Mouse (Mus musculus) urinary bladder, postnatal 14 days (tissue): ENCODE measurements at regions not wholly inside any gene's neighbourhood (a gene's known extent, or its start where the extent isn't known, plus 50 kb on each side); places are given as distances from the start of the nearest gene placed in this dataset.

Experiments
- DNase-seq: peaks from one replicate; pipeline ENCODE4 v3.0.0; 2021; ENCODE audit warnings: low spot score

GRCm38 (mm10) chr11:55974224-55974875 lies 66.5 kb downstream of the Nmur2 start:
- DNase-seq = no peak

DNA sequence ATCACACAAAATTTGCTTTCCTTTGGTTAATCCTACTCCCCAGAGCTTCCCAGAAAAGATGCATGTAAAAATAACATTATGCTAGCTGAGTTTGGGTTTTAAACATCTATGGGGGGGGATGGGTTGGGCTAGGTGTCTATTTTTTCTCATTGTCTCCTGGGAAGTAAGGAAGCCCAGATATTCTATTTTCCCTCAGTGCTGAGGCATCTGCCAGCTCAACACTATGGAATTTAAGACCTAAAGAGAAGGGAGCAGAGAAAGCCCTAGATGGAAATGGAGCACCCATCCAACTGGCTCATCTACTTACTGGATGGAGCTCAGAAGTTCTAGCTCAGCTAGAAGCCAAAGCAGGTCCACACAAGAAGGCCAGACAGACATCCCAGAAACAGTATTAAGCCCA lies 74.2 kb downstream of the Nmur2 start:
- no peak for DNase-seq

GRCm38 (mm10) chr11:55958372-55958771 lies 82.4 kb downstream of the Nmur2 start:
- no peak for DNase-seq

GRCm38 (mm10) chr11:55957355-55957754 lies 83.5 kb downstream of the Nmur2 start:
- DNase-seq = no peak

DNA sequence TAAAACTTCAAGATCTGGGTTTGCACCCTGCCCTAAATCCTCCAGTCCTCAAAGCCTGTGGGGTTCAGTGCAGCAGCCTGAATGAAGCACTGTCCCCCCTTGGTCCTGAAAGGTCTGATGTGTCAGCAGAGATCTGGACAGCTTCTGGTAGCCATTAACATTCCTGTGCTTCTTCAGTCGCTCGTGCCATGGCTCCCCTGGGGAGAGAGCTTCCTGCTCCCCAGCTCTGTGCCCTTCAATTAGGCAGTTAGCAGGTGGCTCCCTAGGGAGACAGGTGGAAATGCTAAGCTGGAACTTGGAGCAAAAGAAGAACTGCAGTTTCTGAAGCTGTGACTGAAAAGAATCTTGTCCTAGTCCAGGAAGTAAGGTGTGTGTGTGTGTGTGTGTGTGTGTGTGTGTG lies 87.1 kb downstream of the Nmur2 start:
- DNase-seq = no peak

- DNase-seq = no peak
Measured at GRCm38 (mm10) chr11:55949596-55949995, 91.2 kb downstream of the Nmur2 start.

DNA sequence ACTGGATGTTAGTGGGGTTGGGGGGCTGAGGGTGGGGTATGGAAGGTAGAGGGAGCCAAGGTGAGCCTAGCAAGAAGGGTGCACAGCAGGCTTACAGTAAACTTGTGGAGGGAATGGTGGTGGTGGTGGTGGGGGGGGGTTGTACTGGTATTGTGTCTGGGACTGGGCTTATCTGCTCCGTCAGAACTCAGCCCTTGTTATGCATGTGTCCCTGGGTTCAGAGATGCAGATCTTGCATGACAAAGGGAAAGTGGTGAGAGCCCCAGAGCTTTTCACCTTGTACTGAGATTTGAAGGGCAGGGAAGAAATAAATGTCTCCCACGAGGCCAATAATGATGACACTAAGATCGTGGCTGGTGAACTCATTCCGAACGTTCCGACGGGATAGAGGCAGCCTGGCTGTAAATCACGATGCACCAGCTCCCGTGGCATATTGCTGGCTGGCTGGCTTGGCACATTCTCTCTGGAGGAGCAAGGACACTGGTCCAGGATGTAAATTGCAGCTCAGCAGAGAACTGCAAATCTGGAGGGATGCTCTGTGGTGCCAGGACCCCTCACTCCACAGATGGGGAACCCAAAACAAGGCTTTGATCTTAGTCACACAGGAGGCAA lies 94.1 kb downstream of the Nmur2 start:
- no peak for DNase-seq

- no peak for DNase-seq
Measured at GRCm38 (mm10) chr11:55946028-55946427, 94.8 kb downstream of the Nmur2 start.

- no peak for DNase-seq
Measured at GRCm38 (mm10) chr11:55939983-55940382, 100.8 kb downstream of the Nmur2 start.

DNA sequence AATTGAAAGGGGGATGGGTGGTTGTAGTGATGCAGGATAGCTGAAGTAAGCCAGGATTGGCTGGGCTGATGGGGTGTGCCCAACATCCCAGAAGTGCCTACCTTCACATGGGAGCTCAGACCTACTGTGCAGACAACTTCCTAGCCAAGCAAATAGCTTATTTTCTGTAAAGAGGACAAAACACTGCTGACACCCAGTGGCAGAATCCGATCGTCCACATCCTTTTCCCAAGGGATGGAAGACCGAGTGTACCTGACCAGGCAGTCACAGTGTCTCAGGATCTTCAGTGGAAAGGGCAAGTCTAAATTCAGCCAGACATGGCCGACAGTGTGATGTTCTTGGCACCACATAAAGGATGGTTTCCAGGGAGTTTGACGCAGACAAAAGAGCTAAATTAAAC lies 114.4 kb downstream of the Nmur2 start:
- DNase-seq = no peak

GRCm38 (mm10) chr11:55919066-55919465 lies 121.7 kb downstream of the Nmur2 start:
- DNase-seq = no peak

DNA sequence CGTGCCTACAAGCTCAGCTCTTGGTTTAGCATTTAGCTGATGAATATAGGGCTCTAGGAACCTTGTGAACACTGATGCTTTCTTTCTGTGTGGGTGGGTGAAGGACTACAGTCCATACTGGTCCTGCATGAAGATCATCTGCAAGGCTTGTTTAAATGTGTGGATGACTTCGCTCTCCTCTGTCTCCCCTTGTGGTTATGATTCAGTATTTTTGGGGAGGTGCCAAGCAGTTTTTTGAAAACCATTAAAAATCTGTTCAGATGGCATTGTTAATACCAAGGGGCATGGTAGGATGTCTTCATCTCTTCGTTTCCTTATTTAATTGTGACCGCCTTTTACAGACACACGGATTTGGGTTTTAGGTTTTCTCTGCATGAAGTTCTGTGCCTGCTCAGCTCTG lies 122.4 kb downstream of the Nmur2 start:
- no peak for DNase-seq

DNA sequence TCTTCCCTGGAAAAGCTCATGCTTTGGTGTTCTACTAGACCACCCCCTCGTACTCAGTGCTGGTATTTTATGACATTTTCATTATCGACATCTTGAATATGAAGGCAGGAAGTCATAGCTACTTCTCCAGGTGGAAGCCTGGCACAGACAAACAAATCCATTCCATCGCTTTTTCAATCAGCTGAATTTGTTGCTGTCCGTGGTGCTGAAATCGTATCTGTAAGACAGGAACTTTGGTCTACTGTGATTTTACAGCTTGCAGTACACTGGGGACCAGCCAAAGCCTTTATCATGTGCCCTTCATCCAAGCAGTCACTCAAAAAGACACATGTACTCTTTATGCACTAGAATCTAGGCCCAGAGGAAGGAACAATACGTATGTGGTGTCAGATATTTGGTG lies 143.3 kb downstream of the Nmur2 start:
- peak; percentile 48 for DNase-seq

DNA sequence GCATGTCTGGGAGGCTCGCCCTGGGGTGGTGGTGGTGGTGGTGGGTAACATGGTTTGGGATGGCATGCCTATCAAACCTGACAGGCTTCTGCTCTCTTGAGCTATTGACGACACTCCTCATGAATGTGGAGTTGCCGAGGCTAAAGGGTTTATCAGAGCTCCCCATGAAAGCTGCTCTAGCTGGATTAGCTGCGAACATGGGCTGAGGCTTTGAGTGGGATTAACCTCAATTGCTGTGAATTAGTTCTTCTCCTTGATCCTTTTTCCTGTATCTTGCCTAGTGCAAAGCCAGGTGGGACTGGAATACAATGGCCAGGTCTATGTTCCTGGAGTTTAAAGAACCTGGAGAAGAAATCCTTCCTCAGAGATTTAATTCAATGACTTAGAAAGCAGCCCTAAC lies 150.6 kb downstream of the Nmur2 start:
- no peak for DNase-seq

DNA sequence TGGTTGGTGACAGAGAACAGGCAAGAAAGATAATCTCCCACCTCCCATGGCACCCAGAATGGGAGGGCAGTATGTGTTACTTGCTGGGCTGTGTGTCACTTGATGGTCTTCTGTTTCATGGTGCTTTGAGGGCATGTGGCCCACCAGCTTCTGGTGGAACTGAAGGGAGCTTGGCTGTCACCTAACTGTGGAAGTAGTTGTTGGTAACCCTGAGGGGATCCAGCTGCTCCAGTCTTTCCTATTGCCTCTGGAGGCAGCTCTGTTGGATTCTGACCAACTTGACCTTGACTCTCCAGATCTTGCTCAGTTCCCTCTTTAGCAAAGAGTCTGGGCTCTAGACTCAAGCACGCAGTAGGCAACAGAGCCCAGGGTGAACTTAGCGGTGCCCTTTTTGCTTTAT lies 162.2 kb downstream of the Nmur2 start:
- DNase-seq = no peak

DNA sequence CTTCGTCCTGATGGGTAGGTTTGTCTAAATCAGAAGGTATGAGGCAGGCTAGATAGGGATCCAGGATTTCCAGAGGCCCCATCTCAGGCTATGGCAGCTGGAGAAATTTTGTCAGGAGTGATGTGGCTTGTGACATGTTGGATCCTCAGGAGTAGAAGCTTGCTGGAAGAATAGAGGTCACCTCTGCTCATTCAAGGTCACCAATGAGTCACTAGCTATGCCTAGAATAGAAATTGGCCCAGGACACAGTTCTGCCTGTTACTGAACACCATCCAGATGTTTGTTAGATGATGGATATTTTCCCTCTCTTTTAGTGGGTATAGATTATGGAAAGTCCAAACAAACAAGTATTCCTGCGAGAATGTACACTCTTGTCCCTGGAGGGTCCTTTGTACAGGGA lies 173.7 kb downstream of the Nmur2 start:
- DNase-seq = no peak

- DNase-seq = no peak
Measured at GRCm38 (mm10) chr11:55859230-55859629, 181.6 kb downstream of the Nmur2 start.

- no peak for DNase-seq
Measured at GRCm38 (mm10) chr11:55820479-55820878, 212.5 kb upstream of the Glra1 start.

- DNase-seq = no peak
Measured at GRCm38 (mm10) chr11:55816566-55816965, 208.6 kb upstream of the Glra1 start.

DNA sequence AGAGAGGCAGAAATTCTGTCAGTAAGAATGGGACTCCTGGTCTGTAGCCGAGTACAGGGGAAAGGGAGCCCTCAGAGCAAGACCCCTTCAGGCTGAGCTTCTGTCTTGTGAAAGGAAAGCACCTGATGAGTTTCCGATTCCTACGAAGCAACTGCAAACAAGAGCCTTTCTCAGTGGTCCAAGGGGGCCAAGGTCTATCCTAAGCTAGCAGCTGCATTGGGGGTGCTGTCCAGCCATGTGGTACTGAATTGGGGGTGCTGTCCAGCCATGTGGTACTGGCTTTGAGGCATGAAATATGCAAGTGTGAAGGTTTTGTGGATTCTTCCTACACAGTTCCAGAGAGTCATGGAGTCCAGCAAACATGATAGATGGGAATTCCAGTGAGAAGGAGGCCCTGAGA lies 202.7 kb upstream of the Glra1 start:
- DNase-seq = no peak

DNA sequence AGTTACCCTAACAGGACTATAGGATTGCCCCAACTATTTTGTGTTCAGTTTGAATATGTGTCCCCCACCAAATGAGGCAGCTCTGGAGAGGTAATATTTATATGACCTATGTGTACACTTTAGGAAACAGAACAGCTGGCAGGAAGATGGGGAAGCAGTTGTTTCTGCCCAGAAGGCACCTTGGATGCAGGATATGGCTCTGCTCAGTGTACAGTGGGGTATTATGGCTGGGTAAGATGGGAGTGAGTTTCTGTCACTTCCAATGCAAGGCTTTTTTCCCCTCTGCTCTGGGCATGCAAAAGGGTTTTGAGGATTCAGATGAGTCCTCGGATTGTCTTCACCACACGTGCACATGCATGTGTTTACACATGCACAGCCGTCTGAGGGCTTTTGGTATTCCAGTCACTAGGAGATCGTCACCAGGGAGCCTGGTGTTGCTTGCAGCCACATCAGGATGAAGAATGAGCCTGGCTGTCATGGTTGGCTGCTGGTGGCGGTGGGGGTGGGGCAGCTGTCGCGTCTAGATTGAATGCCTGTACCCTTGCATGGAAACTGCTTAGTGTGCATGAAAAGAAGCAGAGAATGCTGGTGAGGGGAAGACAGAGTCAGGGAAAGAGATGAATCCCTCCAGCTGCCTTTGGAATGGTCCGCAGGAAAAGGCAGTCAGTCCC lies 183.3 kb upstream of the Glra1 start:
- no peak for DNase-seq

GRCm38 (mm10) chr11:55789638-55790037 lies 181.6 kb upstream of the Glra1 start:
- DNase-seq = no peak

DNA sequence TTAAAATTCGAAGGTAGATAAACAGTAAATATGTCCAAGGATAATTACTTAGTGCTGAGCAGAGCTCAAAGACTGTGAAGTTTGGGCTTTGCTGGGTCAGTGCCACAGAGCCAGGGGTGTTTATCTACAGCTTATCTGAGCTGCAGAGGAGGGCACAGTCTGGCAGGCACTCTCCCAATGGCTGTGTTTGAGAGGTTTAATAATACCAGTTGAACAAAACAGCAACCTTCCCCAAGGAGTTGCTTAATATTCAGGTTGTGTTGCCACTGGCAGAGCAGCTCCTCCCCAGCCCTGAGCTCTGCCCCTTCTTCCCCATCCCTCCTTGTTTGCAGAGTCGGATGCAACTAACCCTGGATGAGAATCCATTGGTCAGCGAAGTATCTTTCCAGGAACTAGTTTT lies 173.0 kb upstream of the Glra1 start:
- DNase-seq = no peak

DNA sequence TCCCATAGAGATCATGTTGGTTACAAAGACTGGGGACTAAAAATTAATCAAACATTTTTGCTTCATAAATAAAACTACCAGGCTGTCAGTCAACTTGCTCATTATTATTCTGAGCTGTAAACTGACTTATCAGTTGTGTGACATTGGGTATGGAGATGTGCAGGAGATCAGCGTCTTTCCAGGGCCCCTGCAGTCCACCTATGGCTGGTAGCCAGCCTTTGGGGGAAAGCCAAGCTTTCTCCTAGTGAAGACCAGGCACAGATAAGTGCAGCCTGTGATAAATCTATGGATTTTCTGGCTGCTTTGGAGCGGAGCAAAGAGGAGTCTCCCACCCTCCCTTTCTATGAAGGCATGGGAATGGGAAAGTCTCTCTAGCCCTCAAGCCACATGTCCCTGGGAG lies 172.0 kb upstream of the Glra1 start:
- no peak for DNase-seq
